Mouse (Mus musculus) ES-E14 (cell line): ENCODE measurements around the gene Tubg1.

Experiments used
- MAFK ChIP-seq: IDR thresholded peaks from 2 replicates; pipeline ENCODE4 v1.6.1; 2014; ENCODE audit warnings: mild to moderate bottlenecking, low read depth, low read length, inconsistent platforms; ENCODE audit not compliant: insufficient read depth
- ZC3H11A ChIP-seq: IDR thresholded peaks from 2 replicates; pipeline ENCODE4 v1.6.1; 2012; ENCODE audit warnings: low read depth, mild to moderate bottlenecking, inconsistent platforms, low read length, borderline replicate concordance

GRCm38 (mm10) chr11:101131187-101131586, 11.4 kb downstream of the Tubg1 start:
- TF ChIP-seq MAFK, result no peak
- no peak for TF ChIP-seq ZC3H11A
